Mouse (Mus musculus): Measurements from ENCODE around the gene Rnf182.

The Rnf182 gene

DNA sequence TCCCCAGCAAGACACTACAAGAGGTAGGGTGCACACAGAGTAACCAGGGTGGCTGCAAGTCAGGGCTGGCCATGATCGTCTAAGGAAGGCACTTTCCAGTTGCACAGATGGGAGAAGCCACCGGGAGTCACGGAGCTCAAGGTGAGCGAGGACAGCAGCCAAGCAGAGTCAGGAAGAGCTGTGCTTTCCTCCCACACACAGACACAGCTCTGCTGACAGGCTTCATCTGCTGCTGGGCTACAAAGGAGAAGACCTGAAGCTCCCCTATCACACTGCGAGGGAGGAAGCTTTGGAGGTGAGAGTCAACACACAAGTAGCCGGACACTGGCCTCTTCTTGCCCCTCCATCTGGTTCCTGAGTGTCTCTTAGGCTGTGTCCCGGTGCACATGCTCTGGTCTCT, 83.0 kb downstream of the Rnf182 start:
- no peak for DNase-seq (ENCODE audit: low spot score in 2 of 2)

DNA sequence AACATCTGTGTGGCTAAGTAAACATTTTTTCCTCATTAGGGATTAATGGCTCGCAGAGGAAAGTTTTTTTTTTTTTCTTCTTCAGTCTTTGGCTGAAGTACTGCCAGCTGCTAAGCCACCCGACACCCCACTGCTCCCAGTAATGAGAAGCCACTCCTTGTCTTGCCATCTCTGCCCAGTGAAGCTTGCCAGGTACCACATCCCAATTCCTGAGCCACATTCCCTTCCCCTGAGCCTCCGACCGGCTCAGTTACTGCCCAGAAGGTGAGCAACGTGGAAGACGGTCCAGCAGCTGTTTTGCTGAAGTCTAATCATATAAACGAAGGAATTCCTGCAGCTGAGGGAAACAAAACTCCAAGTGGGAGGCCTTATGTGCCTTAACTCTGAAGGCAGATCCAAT, 88.0 kb downstream of the Rnf182 start:
- no peak for DNase-seq (ENCODE audit: low spot score in 2 of 2)

GRCm38 (mm10) chr13:43704533-43705116, 89.1 kb downstream of the Rnf182 start:
- DNase-seq (ENCODE audit: low spot score in 2 of 2): no peak

DNA sequence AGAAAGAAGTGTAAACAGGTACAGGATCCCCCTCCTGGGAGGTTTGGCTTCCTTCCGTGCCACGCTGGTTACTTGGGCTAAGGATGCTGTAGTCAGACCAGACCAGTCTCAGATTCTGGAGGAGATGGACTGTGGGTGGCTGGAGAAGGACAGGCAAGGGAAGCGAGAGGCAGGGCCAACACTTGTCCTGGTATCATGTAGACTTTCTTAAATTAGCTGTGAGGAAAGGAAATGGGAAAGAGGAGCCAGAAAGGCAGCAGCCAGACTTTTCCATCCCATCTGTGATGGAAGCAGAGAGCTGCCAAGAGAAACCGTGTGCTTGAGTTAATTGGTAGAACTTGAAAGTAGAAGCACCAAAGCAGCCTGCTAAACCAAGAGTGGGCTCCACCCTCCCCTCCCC, 90.9 kb downstream of the Rnf182 start:
- no peak for DNase-seq (ENCODE audit: low spot score in 2 of 2)

GRCm38 (mm10) chr13:43709529-43709928, 94.0 kb downstream of the Rnf182 start:
- no peak for DNase-seq (ENCODE audit: low spot score in 2 of 2)

DNA sequence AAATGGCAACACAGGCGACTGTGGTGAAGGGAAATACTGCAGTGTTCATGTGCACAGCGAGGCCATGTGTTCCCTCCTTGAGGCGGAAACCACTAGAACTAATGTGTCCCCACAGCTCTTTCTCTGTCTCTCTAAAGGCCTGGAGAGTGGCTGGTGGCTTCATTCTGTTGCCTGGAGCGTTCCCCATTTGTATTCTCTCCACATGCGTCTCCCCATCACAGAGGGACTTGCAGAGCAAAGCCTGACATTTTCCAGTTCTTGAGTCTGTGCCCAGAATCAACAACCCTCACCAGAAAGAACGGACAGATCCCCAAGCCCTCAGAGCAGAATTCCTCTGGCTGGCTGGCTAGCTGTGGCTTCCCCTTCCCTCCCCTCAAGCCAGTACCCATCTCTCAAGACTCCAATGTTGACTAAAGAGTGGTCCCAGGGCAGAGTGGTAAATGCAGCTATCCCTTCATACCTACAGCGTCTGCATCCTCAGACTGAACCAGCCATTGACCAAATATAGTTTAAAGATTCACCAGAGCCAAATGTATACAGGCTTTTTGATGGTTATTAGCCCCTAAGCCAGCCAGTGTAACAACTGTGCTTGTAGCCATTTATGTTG, 96.3 kb downstream of the Rnf182 start:
- no peak for DNase-seq (ENCODE audit: low spot score in 2 of 2)

DNA sequence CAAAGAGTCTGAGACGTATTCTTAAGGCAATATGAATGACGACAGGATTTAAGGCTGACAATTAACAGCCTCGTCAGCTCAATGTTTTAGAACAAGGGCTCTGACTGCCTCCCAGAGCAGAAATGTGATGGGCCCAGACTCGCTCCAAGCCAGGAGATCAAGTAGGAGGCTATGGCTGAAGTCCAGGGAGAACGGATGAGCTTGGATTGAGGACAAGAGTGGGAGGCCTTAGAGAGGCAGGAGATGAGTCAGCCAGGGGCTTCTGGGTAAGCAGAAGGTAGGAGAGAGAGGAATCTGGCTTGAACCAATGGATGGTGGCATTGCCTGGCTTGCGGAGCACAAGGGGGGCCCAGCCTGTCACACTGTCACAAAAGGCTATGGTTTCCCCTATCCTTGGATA, 99.2 kb downstream of the Rnf182 start:
- peak in 1 of 2 experiments; percentile 22 for DNase-seq (ENCODE audit: low spot score in 2 of 2)

- no peak for DNase-seq (ENCODE audit: low spot score in 2 of 2)
These were observed 100.0 kb downstream of the Rnf182 start for GRCm38 (mm10) chr13:43715466-43715865.

DNA sequence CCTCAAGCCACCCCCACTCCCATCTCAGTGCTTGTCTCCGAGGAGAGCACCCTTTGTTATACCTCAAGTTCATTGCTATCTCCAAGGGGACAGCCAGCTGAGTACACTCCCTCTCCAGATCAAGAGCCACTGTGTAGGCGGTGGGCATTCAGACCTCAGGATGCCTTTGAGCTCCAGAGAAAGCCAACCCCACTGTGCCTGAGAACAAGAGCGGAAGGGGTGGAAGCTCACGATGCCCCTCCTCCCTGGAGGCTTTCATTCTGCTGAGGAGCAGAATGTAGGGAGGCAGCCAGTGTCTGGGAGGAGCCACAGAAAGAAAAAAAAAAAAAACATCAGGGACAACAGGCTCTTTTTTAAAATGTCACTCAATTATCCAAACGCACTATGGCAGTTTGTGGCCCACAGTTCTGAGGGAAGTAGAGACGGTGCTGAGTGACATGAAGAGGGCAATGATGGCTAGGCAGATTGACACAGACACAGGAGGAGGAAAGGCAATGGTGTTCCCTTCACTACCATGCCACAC, 101.1 kb downstream of the Rnf182 start:
- no peak for DNase-seq (ENCODE audit: low spot score in 2 of 2)

GRCm38 (mm10) chr13:43718173-43718572, 102.7 kb downstream of the Rnf182 start:
- DNase-seq (ENCODE audit: low spot score in 2 of 2): no peak

DNA sequence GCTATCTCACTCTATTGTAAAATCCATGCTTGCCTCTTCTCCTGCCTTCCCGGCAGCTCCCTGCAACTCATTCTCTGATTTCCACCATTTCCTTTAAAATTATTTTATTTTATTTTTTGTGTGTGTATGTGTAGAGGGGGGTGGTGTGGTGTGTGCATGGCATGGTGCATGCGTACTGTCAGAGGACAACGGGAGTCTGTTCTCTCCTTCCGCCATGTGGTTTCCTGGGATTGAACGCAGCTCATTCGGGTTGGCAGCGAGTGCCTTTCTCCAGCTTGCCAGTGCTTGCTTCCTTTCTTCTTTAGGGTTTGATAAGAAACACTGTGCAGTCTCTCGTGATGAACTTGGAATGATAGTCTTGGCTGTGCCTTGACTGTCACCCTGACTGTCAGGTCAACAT, 105.0 kb downstream of the Rnf182 start:
- DNase-seq (ENCODE audit: low spot score in 2 of 2): no peak

Measured in frontal cortex, postnatal 25 days (tissue).